Mouse (Mus musculus): ENCODE results near the gene Slc22a3.

The Slc22a3 gene

DNA sequence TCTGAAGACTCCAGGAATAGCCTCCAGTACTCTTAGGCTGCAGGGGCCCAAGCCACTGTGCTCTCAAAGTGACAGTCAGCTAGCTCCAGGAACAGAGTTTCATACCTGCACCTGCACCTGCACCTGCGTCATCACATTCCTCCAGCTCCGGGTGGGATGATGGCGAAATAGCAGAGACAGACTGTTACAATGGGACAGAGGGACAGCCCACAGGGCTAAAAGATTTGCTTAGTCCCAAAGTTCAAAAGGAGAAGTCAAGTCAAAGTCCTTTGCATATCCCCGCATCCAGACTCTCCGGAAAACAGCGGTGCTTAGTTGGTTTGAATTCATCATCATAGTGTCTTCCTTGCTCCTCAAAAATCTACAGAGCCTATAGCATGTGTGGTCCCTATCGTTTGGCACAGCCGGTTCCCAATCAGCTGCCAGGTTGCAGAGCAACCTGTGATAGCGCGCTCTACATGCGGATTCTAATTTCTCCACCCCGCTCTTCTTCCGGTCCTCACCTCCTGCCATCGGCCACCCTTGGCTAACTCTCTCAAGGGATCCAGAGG lies at the start of gene Slc22a3:
Gene Slc22a3, minus strand, starts transcription at position 51 of the 551 bp plus-strand sequence.
- no peak for DNase-seq

DNA sequence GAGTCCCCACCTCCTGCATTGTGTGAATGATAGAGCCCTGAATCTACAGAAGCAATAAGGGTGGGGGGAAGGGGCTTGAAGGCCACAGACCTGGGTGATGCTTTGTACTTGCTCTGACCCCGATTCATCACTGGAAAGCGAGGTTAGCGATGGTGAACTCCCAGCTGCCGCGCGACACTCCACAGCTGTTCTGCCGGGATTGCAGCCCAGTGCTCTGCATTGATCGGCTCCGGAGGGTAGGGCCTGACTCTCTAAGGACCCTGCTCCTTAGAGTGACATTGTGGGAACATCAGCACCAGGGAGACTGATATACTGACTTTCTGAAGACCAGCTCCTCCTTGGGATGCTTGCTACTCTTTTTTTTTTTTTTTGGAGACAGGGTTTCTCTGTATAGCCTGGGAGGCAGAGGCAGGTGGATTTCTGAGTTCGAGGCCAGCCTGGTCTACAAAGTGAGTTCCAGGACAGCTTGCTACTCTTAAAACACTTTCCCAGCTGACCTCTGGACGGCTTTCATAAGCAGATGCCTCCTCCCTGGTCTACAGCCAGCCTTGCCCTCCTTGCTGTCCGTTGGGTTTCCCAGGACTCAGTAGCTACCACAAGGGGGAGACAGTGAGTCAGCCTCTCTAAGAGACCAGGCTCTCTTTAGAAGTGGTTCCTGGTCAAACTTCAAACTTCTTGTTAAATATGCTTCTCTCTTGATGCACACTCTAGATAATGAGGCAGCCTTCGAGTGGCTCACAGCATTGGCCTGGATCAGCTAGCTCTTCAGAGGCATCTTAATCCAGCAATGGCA lies 27.0 kb upstream of the Slc22a3 start:
- peak; percentile 61 for DNase-seq

DNA sequence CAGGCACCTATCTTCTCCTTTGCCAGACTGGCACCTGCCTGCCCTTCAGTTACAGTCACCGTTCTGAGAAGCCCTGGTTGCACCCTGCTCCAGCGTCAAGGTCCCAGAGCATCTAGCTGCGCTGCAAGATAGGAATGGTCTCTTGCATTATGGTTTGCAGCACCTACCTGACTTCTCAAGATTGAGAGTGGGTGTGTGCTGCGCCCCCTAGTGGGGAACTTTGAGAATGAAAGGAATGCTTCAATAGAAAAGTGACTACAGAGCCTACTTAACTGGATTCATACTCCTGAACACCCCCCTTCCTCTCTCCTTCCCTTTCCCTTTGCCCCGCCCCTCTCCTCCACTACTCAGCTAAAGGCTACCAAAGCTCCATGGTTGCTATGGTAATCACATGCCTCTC lies 24.6 kb upstream of the Slc22a3 start:
- peak; percentile 27 for DNase-seq

DNA sequence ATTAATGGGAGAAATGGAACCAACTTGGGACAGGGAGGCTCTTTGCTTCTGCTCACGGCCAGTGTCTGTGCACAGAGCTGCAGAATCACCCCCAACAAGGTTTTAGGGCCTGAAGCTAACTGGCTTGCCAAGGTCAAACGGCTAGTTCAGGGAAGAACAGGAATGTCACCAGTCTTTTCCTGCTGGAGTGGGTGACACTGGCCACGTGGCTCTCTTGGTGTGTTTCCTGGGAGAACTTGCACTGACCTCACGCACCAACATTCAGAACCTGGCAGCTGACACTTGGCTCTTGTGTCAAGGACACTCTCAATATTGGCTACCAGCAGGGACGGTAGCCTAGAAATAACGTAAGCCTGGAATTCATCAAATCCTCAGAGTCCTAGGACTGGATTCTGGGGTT lies 22.6 kb upstream of the Slc22a3 start:
- no peak for DNase-seq

DNA sequence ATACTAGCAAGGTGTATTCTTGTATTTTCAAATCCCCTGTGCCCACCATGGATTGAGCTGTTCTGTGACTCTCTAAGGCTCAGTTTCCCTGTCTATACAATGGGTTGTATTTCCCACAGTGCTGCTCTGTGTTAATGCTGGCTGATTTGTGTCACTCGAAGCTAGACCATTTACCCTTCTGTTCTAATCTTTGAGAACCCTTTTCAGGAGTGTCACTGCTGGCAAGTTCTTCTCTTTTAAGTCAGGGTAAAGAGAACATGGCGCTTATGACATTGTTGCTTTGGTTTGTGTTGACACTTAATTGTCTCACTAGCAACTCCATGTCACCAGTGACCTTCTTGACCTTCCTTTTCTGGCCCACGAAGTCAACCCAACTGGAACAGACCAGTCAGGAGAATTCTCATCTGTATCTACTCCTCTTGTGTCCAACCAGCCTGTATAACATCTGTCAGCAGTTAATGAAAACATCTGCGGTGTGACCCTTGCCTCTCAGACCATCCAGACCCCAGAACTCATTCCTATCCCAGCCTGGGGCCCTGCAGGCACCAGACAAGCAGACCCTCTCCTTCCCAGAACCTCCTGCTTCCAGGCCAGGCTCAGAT lies 22.0 kb upstream of the Slc22a3 start:
- no peak for DNase-seq

DNA sequence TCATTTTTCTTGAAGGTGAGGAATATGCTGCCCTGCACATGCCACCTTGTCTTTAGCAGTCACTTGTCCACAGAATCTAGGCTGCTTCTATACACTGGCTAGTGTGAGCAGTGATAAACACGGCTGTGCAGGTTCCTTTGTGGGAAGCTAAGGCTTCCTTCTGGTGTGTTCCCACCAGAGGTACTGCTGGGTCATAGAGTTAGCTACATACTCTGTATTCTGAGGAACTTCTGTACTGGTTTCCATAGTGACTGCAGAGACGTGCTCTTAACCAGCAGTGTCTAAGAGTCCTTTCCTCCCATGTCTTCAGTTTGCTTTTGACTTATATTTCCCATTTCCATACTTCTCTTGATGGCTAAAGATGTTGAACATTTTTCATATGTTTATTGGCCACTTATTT lies 11.6 kb upstream of the Slc22a3 start:
- DNase-seq, result no peak

DNA sequence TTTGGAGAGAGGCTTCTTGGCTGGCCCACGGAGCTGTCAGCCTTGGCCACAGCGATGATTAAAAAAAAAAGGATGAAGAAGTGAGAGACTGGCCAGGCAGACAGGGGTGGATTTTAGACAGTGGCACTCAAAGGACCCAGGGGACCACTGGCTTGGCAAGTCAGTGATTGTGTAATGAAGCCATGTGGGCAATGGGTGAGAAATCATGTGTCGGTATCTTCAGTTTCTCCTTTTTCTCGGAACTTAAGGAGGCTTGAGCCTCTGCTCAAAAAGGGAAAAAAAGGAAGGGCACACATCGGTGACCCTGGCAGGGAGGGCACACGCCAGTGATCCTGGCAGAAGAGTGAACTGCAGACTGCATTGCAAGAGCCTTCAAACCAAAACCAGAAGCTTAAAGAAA lies 10.7 kb upstream of the Slc22a3 start:
- no peak for DNase-seq

DNA sequence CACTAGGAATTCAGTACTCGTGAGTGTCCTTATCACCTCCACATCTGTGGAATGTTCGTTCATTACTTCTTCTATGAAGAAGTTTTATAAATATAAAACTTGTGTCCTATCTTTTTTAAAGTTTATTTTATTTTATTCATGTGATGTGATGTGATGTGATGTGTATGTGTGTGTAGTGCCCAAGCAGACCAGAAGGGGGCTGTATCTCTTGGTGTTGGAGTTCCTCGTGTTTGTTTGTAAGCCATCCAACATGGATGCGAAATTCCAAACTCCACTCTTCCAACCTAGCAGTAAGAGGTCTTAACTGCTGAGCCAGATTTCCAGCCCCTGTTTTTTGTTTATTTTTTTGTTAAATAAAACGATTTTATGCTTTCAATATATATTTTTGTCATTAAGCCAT lies 6.5 kb upstream of the Slc22a3 start:
- no peak for DNase-seq

DNA sequence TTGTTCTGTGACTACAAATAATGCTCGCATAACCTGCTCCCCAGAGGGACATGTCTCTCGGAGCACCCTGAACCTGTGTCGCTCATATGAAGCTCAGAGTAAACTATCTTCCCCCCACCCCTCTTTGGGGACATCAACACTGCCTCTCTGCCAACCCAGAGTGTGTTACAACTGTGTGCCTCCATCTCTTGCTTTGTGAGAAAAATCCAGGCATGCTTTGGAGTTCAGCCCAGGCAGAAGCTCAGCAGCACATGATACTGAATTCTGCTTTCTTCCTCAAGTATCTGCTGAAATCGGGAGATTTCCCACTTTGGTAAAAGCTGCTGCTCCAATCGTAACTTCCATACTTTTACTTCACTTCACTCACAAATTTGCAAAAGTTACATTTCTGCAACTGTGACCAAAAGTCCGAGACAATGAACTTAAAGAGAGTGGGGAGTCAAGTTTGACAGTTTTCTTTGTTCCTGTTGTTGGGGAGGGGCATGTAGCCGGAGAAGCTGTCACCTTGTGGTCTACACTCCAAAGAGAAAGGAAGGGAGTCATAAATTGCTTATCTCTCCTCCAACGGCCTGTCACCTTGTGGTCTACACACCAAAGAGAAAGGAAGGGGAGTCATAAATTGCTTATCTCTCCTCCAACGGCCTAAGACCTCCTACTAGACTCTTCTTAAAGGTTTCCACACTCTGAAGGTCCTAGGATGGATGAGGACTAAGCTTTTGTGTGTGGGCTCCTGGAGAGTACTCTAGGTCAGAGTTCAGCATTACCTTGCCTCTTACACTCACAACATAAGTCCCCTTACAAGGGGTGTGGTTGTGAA lies 5.8 kb upstream of the Slc22a3 start:
- DNase-seq, result no peak

DNA sequence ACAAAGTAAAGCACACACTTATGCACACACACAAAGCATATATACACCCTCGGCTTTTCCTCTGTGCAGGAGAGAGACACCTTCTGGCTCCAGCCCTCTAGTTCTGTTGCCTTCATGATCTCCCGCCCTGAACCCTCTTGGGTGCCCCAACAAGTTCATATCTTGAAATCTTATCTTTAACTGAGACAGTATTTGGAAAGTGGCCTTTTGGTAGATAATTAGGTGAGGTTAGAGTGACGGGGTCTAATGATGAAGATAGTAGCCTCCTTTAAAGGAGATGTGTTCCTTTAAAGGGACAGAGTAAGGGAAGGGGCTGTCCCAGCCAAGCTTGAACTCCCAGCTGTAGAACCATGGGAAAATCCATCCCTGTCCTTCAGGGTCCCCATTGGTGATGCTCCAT lies 3.7 kb upstream of the Slc22a3 start:
- DNase-seq, result no peak

DNA sequence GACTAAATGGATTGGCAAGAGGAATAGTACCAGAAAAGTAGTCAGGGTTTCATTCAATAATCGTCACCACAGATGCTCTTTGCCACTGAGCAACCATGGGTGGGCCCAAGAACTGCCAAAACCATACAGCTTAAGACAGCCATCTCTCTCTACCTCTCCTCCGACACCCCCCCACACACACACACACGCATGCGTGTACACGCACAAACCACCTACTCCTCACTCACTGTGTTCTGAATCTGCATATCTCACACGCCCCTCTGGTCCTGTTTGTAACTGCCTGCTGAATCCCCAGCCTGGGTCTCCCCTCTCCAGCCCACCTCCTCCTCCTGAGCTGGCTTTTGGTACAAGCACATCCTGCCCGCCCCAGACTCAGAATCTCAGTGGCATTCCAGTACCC lies 872 bp upstream of the Slc22a3 start:
- DNase-seq, result no peak

DNA sequence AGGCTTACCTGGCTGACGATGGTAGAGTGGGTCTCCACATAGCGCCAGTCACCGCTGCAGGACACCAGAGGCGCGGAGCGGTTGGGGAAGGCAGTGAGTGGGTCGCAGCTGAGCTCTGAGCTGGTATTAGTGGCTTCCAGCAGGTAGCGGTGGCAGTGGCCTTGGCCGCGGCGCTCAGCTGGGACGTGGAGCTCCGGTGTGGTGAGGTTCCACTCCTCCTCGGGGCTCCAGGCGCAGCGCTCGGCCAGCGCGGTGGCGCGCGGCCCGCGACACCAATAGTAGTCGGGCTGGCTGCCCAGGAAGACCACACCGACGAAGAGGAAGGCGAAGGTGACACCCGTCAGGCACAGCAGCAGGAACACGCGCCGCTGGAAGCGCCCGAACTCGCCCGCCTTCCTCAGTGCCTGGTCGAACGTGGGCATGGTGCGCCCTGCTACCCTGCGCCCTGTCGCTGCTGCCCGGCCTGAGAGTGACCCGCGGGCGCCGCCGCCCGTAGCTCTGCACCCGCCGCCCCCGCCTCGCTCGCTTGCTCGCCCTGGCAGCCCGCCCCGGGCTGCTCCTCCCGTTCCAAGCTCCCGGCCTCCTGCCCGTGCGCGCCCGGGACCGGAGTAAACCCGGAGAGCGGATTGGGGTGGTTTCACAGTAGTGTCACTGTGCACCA lies 471 bp downstream of the Slc22a3 start:
- no peak for DNase-seq

DNA sequence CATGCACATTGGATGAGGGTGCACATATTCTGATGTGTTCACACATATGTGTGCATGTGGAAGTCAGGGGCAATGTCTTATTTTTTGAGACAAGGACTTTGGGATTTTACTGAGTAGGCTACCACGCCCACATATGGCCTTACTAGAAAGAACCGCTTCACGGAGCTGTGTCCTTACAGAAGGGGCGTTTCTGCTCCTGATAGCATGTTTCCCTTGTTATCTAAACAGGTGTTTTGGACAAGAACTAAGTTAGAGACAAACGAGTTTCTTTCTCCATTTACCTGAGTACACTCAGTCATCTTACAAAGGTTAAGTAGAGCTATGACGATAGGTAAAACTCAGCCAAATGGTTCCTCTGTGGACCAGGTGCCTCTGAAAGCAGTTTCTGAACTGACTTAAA lies 1.8 kb downstream of the Slc22a3 start:
- DNase-seq, result no peak

DNA sequence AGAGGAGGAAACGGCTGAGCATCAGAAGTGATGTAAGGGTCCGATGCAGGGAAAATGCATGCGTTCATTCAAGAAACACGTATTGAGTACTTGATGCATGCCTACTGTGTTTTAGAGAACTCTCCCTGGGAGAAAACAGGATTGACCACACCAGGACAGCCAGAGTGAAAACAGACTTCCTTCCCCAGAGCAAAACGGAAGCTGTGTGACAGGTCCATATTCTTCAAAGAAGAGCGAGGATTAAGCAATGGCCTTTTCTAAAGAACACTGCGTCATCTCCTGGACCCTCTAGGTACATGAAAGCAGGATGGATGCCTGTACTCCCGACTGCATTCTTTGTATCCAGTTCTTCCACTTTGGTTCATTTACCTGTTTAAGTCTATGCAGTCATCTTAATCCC lies 8.1 kb downstream of the Slc22a3 start:
- DNase-seq, result no peak

DNA sequence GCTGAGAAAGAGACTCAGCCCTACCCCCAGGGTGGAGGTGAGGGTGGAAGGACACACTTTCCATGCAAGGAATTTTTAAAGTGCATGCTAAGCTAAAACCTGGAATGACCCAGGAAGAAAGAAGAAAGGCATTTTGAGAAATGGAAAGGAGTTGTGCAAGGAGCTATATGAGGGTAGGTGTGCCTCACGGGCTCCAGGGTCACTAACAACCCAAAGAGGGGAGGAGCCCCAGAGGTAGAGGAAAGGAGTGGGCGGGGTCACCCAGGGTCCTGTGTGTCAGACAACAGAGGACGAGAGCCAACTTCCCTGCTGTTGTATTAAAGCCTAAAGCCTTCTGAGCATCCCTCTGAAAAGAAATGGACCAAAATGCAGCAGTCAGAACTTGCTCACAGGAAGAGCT lies 11.9 kb downstream of the Slc22a3 start:
- DNase-seq, result no peak

DNA sequence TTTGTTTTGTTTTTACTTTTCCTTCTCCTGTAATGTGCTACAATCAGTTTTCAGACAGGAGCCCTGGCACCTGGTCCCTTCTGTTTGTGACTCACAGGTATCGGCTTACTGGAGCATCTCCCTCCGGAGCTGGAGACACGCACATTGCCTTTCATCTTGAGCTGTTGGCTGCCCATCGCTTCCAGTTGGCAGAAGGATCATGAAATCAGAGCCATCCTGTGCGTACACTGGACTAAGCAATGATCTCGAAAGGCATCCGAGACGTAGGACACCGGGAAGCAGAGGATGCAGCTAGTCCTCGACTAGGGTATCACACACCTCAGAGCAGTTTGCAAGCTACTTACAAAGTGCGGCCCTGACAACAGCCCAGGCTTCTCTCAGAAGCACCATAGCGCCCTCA lies 15.9 kb downstream of the Slc22a3 start:
- DNase-seq, result no peak

DNA sequence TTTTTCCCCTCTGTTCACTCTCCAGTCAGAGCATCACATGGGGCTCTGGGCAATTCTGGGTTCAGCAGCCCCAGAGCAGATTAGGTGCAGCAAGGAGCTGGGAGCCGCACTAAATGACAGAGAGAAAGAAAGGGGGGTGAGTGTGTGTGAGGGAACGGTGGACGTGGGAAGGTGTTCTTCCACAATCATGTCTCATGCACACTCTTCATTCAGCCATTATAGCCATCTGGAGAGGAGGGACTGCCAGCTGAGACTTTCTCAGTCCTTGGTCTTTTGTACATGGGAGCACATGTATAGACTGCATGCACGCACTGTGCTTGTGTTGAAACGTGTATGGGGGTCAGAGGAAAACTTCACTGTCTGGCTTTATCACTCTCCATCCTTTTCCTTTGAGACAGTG lies 17.6 kb downstream of the Slc22a3 start:
- DNase-seq, result no peak

DNA sequence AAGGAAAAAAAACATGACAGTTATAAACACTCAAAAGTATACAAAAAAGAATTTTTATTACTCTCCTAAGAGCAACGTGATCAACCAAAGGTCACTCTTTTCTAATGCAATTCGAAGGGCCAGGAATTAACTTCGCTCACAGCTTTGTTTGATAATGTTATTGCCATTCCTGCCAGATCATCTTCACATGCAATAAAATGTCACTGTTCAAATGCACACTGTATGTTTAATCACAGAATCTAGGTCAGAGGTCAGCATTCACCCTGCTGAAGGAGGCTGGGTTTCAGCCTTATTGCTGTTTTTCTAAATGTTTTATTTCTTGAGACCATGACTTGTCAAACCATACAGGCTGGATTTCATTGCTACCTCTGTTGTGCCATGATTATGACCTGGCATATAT lies 21.8 kb downstream of the Slc22a3 start:
- DNase-seq, result no peak

DNA sequence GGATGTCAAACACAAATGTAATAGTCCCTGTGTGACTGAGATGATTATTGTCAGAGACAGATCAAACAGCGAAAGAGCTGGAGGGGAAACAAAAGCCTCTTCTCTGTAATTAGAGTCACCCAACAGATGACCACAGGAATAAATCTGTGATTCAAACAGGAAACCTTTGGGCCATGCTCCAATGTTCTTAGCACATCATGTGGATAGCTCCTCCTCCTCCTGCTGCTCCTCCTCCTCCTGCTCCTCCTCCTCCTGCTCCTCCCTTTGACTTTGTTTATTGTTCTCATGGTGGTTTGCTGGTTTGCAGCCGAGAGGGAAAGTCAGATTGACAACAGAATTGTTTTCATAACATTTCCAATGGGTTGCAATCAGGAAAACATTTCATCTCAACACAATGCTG lies 28.1 kb downstream of the Slc22a3 start:
- DNase-seq, result no peak

DNA sequence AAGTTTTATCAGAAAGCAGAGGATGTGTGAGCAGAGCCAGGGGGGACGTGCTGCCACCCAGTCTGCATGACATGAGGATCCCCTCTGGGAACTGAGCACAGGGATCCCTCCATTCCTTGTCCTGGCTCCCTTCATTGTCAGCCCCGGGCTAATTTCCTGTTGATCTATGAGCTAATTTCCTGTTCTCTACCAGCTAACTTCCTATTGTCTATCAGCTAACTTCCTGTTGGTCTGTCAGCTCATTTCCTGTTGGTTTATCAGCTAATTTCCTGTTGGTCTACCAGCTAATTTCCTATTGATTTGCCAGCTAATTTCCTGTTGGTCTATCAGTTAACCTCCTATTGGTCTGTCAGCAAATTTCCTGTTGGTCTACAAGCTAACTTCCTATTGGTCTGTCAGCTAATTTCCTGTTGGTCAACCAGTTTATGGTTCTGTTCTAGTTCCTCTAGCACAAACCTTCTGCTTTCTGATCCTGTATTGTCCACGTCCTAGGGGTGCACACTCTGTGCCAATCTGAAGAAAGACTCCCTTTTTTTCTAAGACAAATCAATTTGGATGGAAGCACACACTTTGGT lies 32.9 kb downstream of the Slc22a3 start:
- no peak for DNase-seq

DNA sequence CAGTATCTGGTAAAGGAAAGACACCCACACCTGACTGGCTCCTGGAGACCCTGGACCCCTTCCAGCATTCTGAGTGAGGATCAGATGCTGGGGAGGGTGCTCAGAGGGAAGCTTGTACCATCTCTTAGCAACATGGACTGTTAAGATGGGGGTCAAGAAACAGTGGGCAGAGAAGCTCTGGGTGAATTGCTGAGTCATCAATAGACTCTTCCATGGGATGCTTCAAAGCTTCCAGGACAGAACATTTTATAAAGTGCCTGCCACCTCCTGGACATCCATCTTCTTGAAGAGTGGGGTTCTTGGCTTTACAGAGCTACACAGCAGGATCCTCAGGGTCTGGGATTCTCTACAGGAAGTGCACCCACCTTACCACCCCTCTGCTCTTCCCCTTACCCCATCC lies 35.0 kb downstream of the Slc22a3 start:
- no peak for DNase-seq

DNA sequence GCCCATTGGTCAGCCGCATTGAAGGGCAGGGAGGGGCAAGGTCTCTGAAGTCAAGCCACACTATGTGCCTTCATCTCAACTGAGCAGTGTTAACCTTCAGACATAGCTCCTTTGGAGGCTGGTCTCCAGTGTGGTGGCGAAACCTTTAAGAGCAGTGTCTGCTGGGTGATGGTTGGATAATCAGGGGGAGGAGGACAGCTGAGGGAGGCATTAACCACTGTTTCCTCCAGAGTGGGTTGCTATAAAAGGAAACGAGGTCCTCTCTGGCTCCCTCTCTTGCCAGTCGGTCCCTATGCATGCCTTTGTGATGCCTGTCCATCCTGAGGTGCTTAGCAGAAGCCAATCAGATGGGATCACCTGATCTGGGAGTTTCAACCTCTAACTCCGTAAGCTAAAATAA lies 38.8 kb downstream of the Slc22a3 start:
- DNase-seq, result no peak

DNA sequence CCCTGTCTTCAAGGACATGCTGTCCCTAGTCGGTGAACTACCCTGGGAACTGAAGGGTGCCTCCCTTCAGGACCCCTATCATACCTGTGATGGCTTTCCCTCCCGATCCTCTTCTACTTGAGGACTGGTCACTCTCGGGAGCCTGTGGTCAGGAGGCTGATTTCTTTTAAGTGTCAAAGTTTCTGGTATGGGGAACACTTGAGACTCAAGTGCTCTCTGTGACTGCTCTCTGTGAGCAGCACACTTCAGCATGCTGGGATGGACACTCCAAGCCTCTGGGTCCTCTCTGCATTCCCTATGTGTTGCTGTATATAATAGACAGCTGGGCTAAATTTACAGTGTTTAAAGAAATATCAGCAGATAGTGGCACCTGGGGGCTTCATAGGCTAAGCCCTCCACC lies 39.9 kb downstream of the Slc22a3 start:
- no peak for DNase-seq
